Mouse (Mus musculus): Measurements from ENCODE around the gene Hnrnpm.

DNA sequence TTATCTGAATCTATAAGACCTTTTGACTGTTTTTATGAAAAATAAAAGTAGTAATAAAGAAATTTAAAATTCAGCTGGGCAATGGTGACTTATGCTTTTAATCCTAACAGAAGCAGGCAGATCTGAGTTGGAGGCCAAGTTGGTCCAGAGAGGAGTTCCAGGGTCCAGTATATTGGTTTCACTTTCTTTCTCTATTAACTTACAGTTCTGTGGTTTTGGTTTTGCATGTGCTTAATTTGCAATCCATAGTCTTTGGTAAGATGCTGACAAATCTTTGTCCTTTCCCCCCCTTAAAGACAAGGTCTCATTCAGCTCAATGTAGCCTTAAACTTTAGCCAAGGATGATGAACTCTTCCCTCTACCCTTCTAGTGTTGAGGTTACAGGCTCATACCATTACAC lies 7.9 kb downstream of the Hnrnpm start:
- no peak for TF ChIP-seq CTCF (conservative IDR thresholded peaks at IDR 0.05; ENCODE audit: insufficient read depth, insufficient read length, low read depth, low read length)
- TF ChIP-seq POLR2A (IDR thresholded peaks at IDR 0.05; ENCODE audit: low read depth, low read length), result no peak
